Mouse (Mus musculus) MEL (cell line): ENCODE results near the gene Rhobtb1. TPM values are rescaled to one million over a fixed set of nuclear protein-coding genes. Genes with fewer than 3 reads are reported as not detected.

Experiments
- DNase-seq: peaks from one replicate; pipeline ENCODE4 v3.0.0; 2011; ENCODE audit warnings: low read depth, low spot score
- H3K27ac ChIP-seq: 2 replicates; pipeline ENCODE4 v1.5.1; 2012; ENCODE audit warnings: low read depth, mild to moderate bottlenecking, control low read depth, low read length, moderate library complexity; ENCODE audit not compliant: control insufficient read depth
- H3K27me3 ChIP-seq, 2 experiments: fragments of 150-350 bp in 1 of 2; sonication (generic) in 1 of 2; 2 replicates each; pipeline ENCODE4 v1.6.1; 2012; ENCODE audit warnings: low read length in 2 of 2, mild to moderate bottlenecking in 2 of 2, improper control_type of control experiment in 1 of 2, moderate library complexity in 1 of 2; ENCODE audit not compliant: insufficient read depth in 2 of 2, control insufficient read depth in 1 of 2
- H3K36me3 ChIP-seq, 2 experiments: 2 replicates each; pipeline ENCODE4 v1.6.1; 2012 to 2014; ENCODE audit warnings: low read length in 2 of 2, improper control_type of control experiment in 1 of 2, inconsistent platforms in 1 of 2, mild to moderate bottlenecking in 1 of 2; ENCODE audit not compliant: insufficient read depth in 2 of 2, control insufficient read depth in 1 of 2
- H3K4me1 ChIP-seq, 2 experiments: fragments of 150-350 bp in 1 of 2; sonication (generic) in 1 of 2; 2 replicates each; pipeline ENCODE4 v1.6.1; 2012; ENCODE audit warnings: low read length in 2 of 2, improper control_type of control experiment in 1 of 2, mild to moderate bottlenecking in 1 of 2; ENCODE audit not compliant: insufficient read depth in 2 of 2, control insufficient read depth in 1 of 2
- H3K4me3 ChIP-seq, 2 experiments: fragments of 150-350 bp in 1 of 2; sonication (generic) in 1 of 2; 2 replicates each; pipeline ENCODE4 v1.5.1; 2012; ENCODE audit warnings: low read depth in 2 of 2, low read length in 2 of 2, mild to moderate bottlenecking in 2 of 2, moderate library complexity in 2 of 2, control low read depth in 1 of 2, improper control_type of control experiment in 1 of 2; ENCODE audit not compliant: control insufficient read depth in 1 of 2, insufficient read depth in 1 of 2
- H3K79me2 ChIP-seq: 2 replicates; pipeline ENCODE4 v1.6.1; 2012; ENCODE audit warnings: mild to moderate bottlenecking, low read length, moderate library complexity; ENCODE audit not compliant: control insufficient read depth, poor library complexity, insufficient read depth
- H3K9ac ChIP-seq: 2 replicates; pipeline ENCODE4 v1.6.1; 2012; ENCODE audit warnings: low read depth, mild to moderate bottlenecking, control low read depth, low read length, moderate library complexity; ENCODE audit not compliant: control insufficient read depth, poor library complexity, severe bottlenecking
- H3K9me3 ChIP-seq: fragments of 150-350 bp; sonication (generic); replicated peaks from 2 replicates; pipeline ENCODE4 v1.6.1; 2012; ENCODE audit warnings: mild to moderate bottlenecking, low read length, improper control_type of control experiment, moderate library complexity; ENCODE audit not compliant: insufficient read depth
- CHD1 ChIP-seq: IDR thresholded peaks from 2 replicates; pipeline ENCODE4 v1.6.1; 2012; ENCODE audit warnings: low read depth, mild to moderate bottlenecking, inconsistent platforms, low read length, improper control_type of control experiment
- CHD2 ChIP-seq: IDR thresholded peaks from 2 replicates; pipeline ENCODE4 v1.6.1; 2011; ENCODE audit warnings: low read length, improper control_type of control experiment
- E2F4 ChIP-seq: IDR thresholded peaks from 2 replicates; pipeline ENCODE4 v1.6.1; 2011; ENCODE audit warnings: low read depth, low read length, improper control_type of control experiment, borderline replicate concordance
- EP300 ChIP-seq, 2 experiments: IDR thresholded peaks; 2 replicates each; pipeline ENCODE4 v1.6.1; 2011; ENCODE audit warnings: improper control_type of control experiment in 2 of 2, low read length in 2 of 2, low read depth in 1 of 2, mild to moderate bottlenecking in 1 of 2
- ETS1 ChIP-seq: IDR thresholded peaks from 2 replicates; pipeline ENCODE4 v1.6.1; 2012; ENCODE audit warnings: low read depth, mild to moderate bottlenecking, inconsistent platforms, low read length, improper control_type of control experiment, moderate library complexity
- GATA1 ChIP-seq: IDR thresholded peaks from 2 replicates; pipeline ENCODE4 v1.6.1; 2011; ENCODE audit warnings: low read depth, low read length, improper control_type of control experiment
- HCFC1 ChIP-seq: IDR thresholded peaks from 2 replicates; pipeline ENCODE4 v1.6.1; 2012; ENCODE audit warnings: low read depth, mild to moderate bottlenecking, inconsistent platforms, low read length, improper control_type of control experiment, moderate library complexity
- KAT2A ChIP-seq: conservative IDR thresholded peaks from 2 replicates; pipeline ENCODE4 v1.6.1; 2012; ENCODE audit warnings: low read depth, low read length, improper control_type of control experiment, inconsistent platforms
- MAFK ChIP-seq: IDR thresholded peaks from 2 replicates; pipeline ENCODE4 v1.6.1; 2011; ENCODE audit warnings: low read depth, mild to moderate bottlenecking, low read length, improper control_type of control experiment, borderline replicate concordance
- MAX ChIP-seq: IDR thresholded peaks from 2 replicates; pipeline ENCODE4 v1.6.1; 2011; ENCODE audit warnings: low read length, improper control_type of control experiment
- MEF2A ChIP-seq: IDR thresholded peaks from 2 replicates; pipeline ENCODE4 v1.6.1; 2014; ENCODE audit warnings: low read depth, mild to moderate bottlenecking, inconsistent platforms, low read length, improper control_type of control experiment; ENCODE audit not compliant: poor library complexity, insufficient replicate concordance, severe bottlenecking; ENCODE audit errors: extremely low read depth
- MYB ChIP-seq: IDR thresholded peaks from 2 replicates; pipeline ENCODE4 v1.6.1; 2011; ENCODE audit warnings: mild to moderate bottlenecking, low read depth, low read length, improper control_type of control experiment
- NELFE ChIP-seq: IDR thresholded peaks from 2 replicates; pipeline ENCODE4 v1.6.1; 2011; ENCODE audit warnings: low read depth, low read length, improper control_type of control experiment
- NRF1 ChIP-seq: IDR thresholded peaks from 2 replicates; pipeline ENCODE4 v1.6.1; 2014; ENCODE audit warnings: low read depth, mild to moderate bottlenecking, inconsistent platforms, low read length, improper control_type of control experiment, moderate library complexity; ENCODE audit not compliant: poor library complexity, insufficient read depth, severe bottlenecking
- POLR2AphosphoS2 ChIP-seq: IDR thresholded peaks from 2 replicates; pipeline ENCODE4 v1.6.1; 2011; ENCODE audit warnings: low read length, improper control_type of control experiment
- POLR2AphosphoS5 ChIP-seq: IDR thresholded peaks from 2 replicates; pipeline ENCODE4 v1.6.1; 2012; ENCODE audit warnings: low read depth, borderline replicate concordance, mild to moderate bottlenecking, inconsistent platforms, low read length, moderate library complexity, mixed read lengths
- SMC3 ChIP-seq: IDR thresholded peaks from 2 replicates; pipeline ENCODE4 v1.6.1; 2011; ENCODE audit warnings: low read depth, low read length, improper control_type of control experiment
- TAL1 ChIP-seq: IDR thresholded peaks from 2 replicates; pipeline ENCODE4 v1.6.1; 2012; ENCODE audit warnings: mild to moderate bottlenecking, inconsistent platforms, low read length, moderate library complexity, mixed read lengths
- TBP ChIP-seq: IDR thresholded peaks from 2 replicates; pipeline ENCODE4 v1.8.0; 2011; ENCODE audit warnings: low read depth, low read length, improper control_type of control experiment
- TCF12 ChIP-seq: IDR thresholded peaks from 2 replicates; pipeline ENCODE4 v1.6.1; 2014; ENCODE audit warnings: low read depth, mild to moderate bottlenecking, inconsistent platforms, low read length, improper control_type of control experiment, moderate library complexity
- UBTF ChIP-seq: IDR thresholded peaks from 2 replicates; pipeline ENCODE4 v1.6.1; 2012; ENCODE audit warnings: low read depth, mild to moderate bottlenecking, inconsistent platforms, low read length, improper control_type of control experiment, moderate library complexity, borderline replicate concordance; ENCODE audit not compliant: insufficient read depth
- USF1 ChIP-seq: IDR thresholded peaks from 2 replicates; pipeline ENCODE4 v1.6.1; 2014; ENCODE audit warnings: low read depth, mild to moderate bottlenecking, inconsistent platforms, low read length, improper control_type of control experiment, moderate library complexity
- ZKSCAN1 ChIP-seq: IDR thresholded peaks from 2 replicates; pipeline ENCODE4 v1.6.1; 2012; ENCODE audit warnings: low read depth, mild to moderate bottlenecking, inconsistent platforms, low read length, improper control_type of control experiment, moderate library complexity
- polyA plus RNA-seq, 2 experiments: library from polyadenylated mRNA; stranded (reverse) in 1 of 2; unstranded in 1 of 2; fragments of >175 nt in 1 of 2; fragments of >200 nt in 1 of 2; gene quantifications; 2 replicates each; pipeline versions ENCODE4 v1.2.1 to v1.2.4; 2012; ENCODE audit warnings: low replicate concordance in 2 of 2, low read depth in 1 of 2; ENCODE audit not compliant: insufficient read length in 2 of 2, insufficient read depth in 1 of 2, missing spikeins in 1 of 2
- total RNA-seq: library from RNA; depleted of rRNA; stranded (reverse); fragments of 300-350 nt; gene quantifications from 2 replicates; pipeline ENCODE4 v1.2.3, GENCODE M21; 2012

Rhobtb1 gene
- total and polyA plus RNA-seq, 3 experiments: not detected

- Histone ChIP-seq H3K27ac (no peak overlapping the region), H3K4me1 (no peaks in the 10 kb centered on the region), H3K9me3 (no peaks in the 10 kb centered on the region), H3K36me3 (no peaks in the 10 kb centered on the region), H3K9ac (no peak overlapping the region), H3K27me3 (no peaks in the 10 kb centered on the region), H3K4me3 (no peak overlapping the region), H3K79me2 (no peaks in the 10 kb centered on the region)
- TF ChIP-seq UBTF (no peak), MAFK (no peak), KAT2A (no peak), NRF1 (no peak), TAL1 (no peak), SMC3 (no peak), CHD1 (no peak), E2F4 (no peak)
- no peak for DNase-seq
Observed at GRCm38 (mm10) chr10:69290736-69291135, 139.5 kb downstream of the Rhobtb1 start.

- no peak overlapping the region for H3K4me3 ChIP-seq
- no peaks in the 10 kb centered on the region for H3K9me3 ChIP-seq
- H3K27me3 ChIP-seq: no peaks in the 10 kb centered on the region
- DNase-seq: no peak
- no peaks in the 10 kb centered on the region for H3K4me1 ChIP-seq
- no peak overlapping the region for H3K27ac ChIP-seq
- no peaks in the 10 kb centered on the region for H3K79me2 ChIP-seq
- no peak overlapping the region for H3K9ac ChIP-seq
- TF ChIP-seq ETS1 (no peak), CHD2 (no peak)
- TF ChIP-seq, all 39 proteins: peak for 0
- no peaks in the 10 kb centered on the region for H3K36me3 ChIP-seq
Observed at GRCm38 (mm10) chr10:69295919-69296318, 144.7 kb downstream of the Rhobtb1 start.

GRCm38 (mm10) chr10:69299985-69300384 is 148.8 kb downstream of the Rhobtb1 start:
- DNase-seq: no peak
- no peak overlapping the region for H3K27ac ChIP-seq

More at GRCm38 (mm10) chr10:69299985-69300384, 148.8 kb downstream of the Rhobtb1 start:
- H3K79me2 ChIP-seq: no peaks in the 10 kb centered on the region
- no peak for TF ChIP-seq NELFE
- TF ChIP-seq HCFC1: no peak
- TF ChIP-seq NRF1: no peak
- no peak for TF ChIP-seq CHD2
- no peak for TF ChIP-seq EP300 (IDR thresholded peaks at IDR 0.05; ENCODE audit: low read depth in 1 of 2, low read length in 2 of 2)
- no peak for TF ChIP-seq POLR2AphosphoS2
- no peak for TF ChIP-seq MYB
- TF ChIP-seq MAFK: no peak
- no peak for TF ChIP-seq UBTF
- TF ChIP-seq TBP: no peak
- TF ChIP-seq USF1: no peak
- no peak for TF ChIP-seq TCF12
- TF ChIP-seq ZKSCAN1: no peak
- TF ChIP-seq GATA1: no peak
- TF ChIP-seq MEF2A: no peak
- no peak for TF ChIP-seq MAX
- no peak for TF ChIP-seq POLR2AphosphoS5
- H3K9me3 ChIP-seq: no peaks in the 10 kb centered on the region
- H3K4me1 ChIP-seq: no peaks in the 10 kb centered on the region
- no peaks in the 10 kb centered on the region for H3K27me3 ChIP-seq
- no peak overlapping the region for H3K9ac ChIP-seq
- H3K36me3 ChIP-seq: no peaks in the 10 kb centered on the region
- no peak overlapping the region for H3K4me3 ChIP-seq
